Mouse (Mus musculus) heart, postnatal 25 days (tissue): ENCODE data around the gene Dhdh. TPM values are rescaled to one million over a fixed set of nuclear protein-coding genes. Genes with fewer than 3 reads are reported as not detected.

Experiments used
- DNase-seq: peaks from one replicate; pipeline ENCODE4 v3.0.0; 2022; ENCODE audit warnings: low spot score
- intact Hi-C: fragments of 180-260 bp; cut with DNase I; formaldehyde crosslinking; loops from one replicate; pipeline ENCODE4 v1.15.1; 2025
- total RNA-seq, 2 experiments: library from RNA; stranded (reverse); gene quantifications; 2 replicates each; pipeline ENCODE4 v1.2.3; 2021

Gene Dhdh
- total RNA-seq, 2 experiments from 2014 or later, result 5.9 to 6.7 TPM

DNA sequence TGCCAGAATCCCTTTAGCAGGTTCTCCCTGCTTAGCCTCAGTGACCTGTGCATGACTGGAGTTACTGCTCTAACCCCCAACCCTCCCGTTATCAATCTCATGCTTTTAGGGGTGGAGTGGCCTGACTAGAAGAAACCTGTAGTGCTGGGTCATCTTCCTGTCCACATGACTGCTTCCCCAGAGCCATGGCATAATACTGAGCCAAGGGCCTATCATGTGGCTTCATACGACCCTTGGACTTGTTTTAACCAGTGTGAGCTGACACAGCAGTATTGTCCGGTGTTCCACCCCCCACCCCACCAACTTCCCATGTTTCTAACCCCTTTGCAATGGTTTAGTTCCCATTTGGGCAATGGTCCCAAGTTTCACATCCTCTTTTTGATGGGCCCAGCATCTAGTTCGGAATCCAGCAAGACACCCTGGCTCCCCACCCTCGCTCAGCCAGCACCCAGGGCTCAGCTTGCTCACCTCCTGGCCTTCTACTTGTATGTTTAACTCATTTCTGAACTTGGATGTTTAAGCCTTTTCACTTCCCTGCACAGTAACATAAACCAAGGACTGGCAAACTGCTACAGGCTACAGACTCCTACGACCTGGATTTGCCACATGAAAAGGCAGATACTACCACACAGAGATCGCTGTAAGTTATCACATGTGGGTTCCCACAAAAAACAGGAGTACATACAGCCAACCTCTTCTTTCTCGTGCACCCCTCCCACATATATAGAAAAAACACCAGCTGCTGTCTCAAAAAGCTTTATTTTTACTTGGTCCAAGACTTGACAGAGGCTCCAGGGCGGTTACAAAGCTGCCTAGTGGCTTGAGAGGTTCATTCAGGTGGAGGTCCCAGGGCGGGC is 31.2 kb downstream of the Dhdh start:
- no peak for DNase-seq
- intact Hi-C loops, result no loop called here

DNA sequence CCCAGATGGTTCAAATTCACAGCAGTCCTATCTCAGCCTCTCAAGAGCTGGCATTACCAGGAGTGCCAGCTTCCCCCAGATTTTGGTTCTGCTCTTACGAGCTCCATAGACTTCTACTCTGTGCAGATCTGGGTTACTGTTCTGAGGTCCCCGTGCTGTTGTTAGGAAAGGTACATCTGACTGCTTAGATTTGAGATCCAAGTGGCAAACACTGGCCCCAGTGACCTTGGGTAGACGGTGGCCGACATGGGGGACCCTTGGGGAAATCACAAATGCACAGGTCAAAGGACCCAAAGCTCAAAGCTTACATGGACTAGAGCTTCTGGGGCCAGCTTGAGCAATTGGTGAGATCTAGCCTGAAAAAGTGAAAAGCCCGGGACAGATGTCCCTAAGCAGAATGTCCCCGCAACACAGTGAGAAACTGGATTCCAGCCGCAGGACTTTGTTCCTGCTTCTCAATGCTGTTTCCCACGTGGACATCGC is 31.8 kb downstream of the Dhdh start:
- intact Hi-C loops, result no loop called here
- no peak for DNase-seq

DNA sequence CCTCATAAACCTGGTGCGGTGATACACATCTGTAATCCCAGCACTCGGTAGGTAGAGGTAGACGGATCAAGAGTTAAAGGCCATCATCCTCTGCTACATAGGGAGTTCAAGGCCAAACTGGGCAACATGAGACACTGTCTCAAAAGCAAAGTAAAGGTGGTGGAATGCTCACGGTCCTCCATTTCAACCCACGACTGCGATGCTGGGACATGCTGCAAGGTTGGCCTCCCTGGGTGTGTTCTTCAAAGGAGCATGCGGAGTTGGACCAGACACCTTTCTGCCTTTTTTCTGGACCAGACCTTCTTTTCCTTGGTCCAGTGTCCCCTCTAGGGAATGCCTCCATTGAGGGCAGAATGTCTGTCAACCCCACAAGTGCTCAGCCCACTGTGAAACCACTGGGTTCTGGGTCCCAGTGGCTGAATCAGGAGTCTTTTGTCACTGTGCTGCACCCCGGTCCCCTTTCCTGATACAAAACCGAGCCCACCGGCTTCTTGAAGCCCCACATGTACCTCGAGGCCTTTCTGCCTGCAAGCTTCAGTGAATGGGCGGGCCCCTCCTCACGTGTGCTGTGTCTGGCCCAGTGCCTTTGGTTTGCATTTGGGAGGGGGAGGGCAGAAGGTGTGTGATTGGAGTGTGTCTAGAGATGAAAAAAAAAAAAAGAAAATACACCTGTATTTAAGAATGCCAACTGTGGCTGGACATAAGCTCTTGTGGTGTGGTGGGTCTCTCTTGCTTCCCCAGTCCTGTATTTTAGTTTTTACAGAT is 32.5 kb downstream of the Dhdh start:
- no peak for DNase-seq
- intact Hi-C loops, result no loop called here

DNA sequence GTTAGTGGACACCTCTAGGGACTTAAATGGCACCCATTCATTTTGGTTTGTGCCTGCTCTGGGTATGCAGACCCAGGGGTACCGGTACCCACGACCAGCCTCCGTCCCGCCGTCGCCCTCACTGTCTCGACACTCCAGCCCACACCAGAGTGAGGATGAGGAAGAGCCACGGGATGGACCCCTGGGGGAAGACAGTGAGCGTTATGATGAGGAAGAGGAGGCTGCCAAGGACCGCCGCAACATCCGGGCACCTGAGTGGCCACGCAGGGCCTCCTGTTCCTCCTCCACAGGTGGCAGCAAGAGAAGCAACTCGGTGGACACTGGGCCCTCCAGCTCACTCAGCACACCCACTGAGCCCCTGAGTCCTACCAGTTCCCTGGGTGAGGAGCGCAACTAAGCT is 33.6 kb downstream of the Dhdh start:
- DNase-seq, result no peak
- intact Hi-C loops, result no loop called here

DNA sequence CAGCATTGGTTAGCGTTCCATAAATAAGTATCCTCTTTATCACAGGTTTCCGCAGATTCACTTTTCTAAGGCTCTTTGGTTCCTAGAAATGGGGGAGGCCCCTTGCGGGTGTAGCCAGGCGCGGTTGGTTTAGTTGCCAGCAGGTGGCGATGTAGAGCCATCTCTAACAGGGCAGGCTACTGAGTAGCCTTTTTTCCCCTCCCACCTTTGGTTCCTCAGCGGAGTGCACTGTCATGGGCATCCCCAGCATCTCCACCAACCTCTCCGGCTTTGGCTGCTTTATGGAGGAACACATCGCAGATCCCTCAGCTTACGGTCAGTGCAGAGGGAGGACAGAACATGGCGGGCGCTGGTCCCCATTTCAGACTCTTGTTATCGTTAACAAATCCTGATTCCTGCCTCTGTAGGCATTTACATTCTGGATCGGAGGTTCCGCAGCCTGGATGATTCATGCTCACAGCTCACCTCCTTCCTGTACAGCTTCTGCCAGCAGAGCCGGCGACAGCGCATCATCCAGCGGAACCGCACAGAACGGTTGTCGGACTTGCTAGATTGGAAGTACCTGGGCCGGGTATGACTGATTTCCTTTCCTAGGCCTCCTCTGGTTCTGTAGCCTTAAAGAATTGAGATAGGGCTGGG is 37.1 kb downstream of the Dhdh start:
- intact Hi-C loops, result loop anchor here (2.0 kb wide), 1 partner anchor 109 kb away; no protein-coding TSS in a partner anchor
- peak; percentile 49 for DNase-seq

DNA sequence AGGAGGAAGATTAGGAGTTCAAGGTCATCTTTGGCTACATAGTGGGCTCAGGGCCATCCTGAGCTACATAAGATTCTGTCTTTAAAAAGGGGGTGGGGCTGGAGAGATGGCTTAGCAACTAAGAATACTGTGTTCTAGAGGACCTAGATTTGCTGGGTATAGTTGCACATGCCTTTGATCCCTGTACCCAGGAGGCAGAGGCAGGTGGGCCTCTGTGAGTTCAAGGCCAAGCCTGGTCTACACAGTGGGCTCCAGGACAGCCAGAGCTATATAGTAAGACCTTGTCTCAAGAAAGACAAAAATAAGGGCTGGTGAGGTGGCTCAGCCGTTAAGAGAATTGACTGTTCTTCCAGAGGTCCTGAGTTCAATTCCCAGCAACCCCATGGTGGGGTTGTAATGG is 38.6 kb downstream of the Dhdh start:
- no peak for DNase-seq
- intact Hi-C loops, result loop anchor here (2.0 kb wide), 1 partner anchor 111 kb away; no protein-coding TSS in a partner anchor

GRCm38 (mm10) chr7:45447325-45447990 is 41.1 kb downstream of the Dhdh start:
- no peak for DNase-seq
- intact Hi-C loops, result no loop called here

- no peak for DNase-seq
- intact Hi-C loops, result no loop called here
These were observed 42.0 kb downstream of the Dhdh start for GRCm38 (mm10) chr7:45446589-45446988.

- intact Hi-C loops, result no loop called here
- no peak for DNase-seq
These were observed 44.8 kb downstream of the Dhdh start for GRCm38 (mm10) chr7:45443526-45444420.

DNA sequence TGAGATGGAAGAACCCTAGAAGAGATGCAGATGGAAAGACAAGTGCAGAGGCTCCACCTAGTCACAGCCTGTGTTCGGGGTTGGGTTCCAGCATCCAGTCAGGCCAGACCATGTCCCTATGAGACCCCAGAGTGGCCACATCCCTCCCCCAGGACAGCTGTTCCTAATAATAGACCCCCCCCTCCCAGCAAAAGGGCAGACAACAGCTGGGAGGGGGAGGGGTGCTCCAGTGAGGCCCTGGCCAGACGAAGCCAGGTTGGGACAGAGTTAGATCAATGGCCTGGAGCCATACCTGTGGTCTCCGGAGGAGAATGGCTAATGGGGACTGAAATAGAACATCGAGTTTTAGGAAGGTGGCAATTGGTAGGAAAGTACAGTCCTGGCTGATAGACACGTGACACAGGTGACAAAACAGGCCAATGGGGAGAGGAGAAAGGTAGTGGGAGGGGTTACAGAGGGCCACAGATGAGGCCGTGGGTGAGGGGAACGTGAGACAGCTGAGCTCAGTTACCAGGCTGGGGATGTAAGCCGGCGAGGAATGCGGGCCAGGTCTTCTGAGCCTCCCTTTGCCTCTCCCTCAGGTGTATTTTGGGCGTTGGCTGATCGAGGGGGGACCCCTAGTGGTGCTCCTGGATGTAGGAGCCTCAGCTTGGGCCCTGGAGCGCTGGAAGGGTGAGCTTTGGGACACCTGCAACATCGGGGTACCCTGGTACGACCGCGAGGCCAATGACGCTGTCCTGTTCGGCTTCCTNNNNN is 50.9 kb downstream of the Dhdh start, which contains the start of gene Ruvbl2:
Ruvbl2 (minus strand) TSS at position 576 of the 756 bp plus-strand sequence.
- DNase-seq, result no peak
- intact Hi-C loops, result no loop called here

DNA sequence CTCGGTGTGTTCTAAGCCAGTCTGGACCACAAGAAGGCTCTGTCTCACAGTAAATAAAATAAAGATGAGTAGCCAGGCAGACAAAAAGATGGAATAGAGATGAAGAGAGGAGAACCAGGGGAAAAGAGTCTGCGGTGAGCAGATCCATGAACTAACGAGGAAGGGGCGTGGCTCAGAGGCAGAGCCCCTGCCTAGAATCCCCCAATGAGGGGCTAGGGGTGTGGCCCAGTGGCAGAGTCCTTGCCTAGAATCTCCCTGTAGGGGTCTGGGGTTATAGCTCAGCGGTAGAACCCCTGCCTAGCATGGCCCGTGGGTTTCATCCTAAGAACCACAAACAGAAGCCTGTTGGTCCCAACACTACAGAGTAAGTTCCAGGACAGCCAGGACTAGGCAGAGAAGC is 51.6 kb downstream of the Dhdh start:
- intact Hi-C loops, result no loop called here
- no peak for DNase-seq

DNA sequence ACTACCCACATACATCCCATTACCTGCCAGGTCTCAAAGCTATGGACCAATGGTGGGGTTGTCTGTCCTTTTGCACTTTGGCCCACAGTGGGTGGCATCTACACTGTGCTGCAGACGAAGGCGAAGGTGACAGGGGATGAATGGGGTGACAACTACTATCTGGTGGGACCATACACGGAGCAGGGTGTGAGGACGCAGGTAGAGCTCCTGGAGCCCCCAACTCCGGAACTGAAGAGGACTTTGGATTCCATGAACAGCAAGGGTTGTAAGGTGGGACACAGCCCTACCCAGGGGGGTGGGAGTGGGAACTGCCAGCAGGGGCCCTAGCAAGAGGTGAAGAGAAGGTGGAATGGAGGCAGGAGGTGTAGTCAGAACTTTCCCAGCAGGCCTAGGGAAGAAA is 52.2 kb downstream of the Dhdh start:
- DNase-seq, result no peak
- intact Hi-C loops, result no loop called here

DNA sequence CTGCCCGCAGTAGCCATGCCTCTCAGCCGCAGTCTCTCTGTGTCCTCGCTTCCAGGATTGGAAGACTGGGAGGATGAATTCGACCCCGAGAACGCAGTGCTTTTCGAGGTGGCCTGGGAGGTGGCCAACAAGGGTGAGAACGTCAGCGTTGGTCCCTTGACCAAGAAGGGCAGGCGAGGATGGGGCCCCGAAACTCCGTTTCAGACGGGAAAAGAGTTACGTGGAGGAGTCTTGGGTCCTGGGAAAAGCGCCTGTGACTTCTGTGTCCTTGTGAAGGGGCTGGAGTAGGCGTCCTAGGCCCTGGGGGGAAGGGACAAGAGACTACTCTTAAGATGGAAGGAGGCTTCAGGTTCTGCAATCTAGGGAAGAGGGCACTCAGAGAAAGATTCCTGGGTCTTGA is 53.6 kb downstream of the Dhdh start:
- intact Hi-C loops, result loop anchor here (2.0 kb wide), 1 partner anchor 28 kb away; no protein-coding TSS in a partner anchor
- DNase-seq, result no peak

DNA sequence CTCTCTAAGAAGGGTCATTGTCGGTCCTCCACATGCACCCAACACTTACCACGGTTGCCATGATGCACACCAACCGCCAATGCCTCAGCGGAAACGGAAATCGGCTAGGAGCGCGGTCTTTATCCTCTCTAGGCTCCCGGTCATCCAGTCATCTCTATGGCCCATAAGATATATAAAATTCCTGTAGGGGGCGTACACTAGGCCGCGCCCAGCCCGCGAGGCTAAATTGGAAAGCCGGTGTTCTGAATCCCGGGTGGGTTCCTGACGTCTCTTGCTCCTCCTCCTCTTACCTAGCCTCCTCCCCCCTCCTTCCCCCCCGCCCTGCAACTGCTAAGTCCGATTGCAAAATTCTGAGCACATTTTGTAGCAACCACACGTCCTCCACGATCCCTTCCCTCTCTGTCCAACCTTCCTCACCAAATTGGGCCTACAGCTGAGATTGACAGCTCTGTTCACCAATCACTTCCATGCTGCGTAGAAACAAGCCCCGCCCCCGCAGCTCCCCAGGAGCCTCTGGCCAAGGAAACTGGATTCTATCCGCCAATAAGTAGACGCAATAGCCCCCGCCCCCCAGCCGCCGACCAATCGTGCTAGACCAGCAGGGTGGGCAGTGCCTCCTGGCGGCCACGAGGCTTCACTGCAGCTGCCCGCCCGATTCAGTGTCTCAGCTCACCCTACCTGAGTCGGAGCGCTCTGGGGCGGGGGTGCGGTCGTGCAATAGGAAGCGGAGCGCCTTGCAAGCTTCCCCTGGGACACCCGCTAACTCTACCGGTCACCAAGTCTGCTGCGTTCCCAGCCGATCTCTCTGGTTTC is 54.2 kb downstream of the Dhdh start, which contains the start of gene Gys1:
Gys1 (plus strand) TSS at position 642 of the 813 bp plus-strand sequence.
- intact Hi-C loops, result loop anchor here (2.0 to 5.0 kb wide), 2 partner anchors 28 to 37 kb away; partner anchors contain the start of gene Snrnp70
- DNase-seq, result peak; percentile 100

DNA sequence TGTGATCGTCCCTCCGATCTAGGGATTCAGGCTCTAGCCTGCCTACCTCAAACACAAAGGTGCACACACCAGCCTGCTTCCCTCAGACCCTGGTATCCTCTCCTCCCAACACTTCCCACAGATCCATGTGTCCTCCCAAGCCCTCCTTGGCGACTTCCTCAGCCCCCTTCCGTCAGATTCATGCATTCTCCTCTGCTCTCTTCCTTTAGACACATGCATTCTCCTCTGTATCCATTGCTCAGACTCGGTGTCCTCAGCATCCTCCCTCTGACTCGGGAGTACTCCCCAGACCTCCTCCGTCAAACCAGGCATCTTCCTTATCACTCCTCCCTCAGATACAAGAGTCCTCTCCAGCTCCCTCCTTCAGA is 54.8 kb downstream of the Dhdh start:
- intact Hi-C loops, result loop anchor here (2.0 to 5.0 kb wide), 2 partner anchors 27 to 37 kb away; partner anchors contain the start of gene Snrnp70
- DNase-seq, result no peak

DNA sequence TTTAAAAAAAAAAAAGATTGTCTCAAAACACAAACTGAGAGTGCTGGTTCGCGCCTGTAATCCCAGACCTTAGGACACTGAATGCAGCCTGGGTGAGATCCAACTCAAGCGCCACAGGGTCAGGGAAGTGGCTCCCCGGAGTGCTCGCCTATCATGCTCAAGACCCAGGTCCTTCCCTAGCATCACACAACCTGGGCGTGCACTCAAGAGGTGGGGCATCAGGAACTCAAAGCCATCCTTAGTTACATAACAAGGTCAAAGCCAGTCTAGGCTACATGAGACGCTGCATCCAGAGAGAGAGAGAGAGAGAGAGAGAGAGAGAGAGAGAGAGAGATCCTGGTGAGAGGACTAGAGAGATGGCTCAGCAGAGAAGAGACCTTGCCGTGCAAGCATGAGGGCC is 62.0 kb downstream of the Dhdh start:
- intact Hi-C loops, result no loop called here
- DNase-seq, result no peak

GRCm38 (mm10) chr7:45421194-45421593 is 67.4 kb downstream of the Dhdh start:
- no peak for DNase-seq
- intact Hi-C loops, result no loop called here
